Mouse (Mus musculus) ES-E14 (cell line): Measurements from ENCODE around the gene Cacna1d. TPM values are rescaled to one million over a fixed set of nuclear protein-coding genes. Genes with fewer than 3 reads are reported as not detected.

Experiments
- DNase-seq: peaks from one replicate; pipeline ENCODE4 v3.0.0-alpha.2; 2013; ENCODE audit warnings: low read depth, low spot score
- H3K27ac ChIP-seq: 2 replicates; pipeline ENCODE4 v1.5.1; 2012; ENCODE audit warnings: low read depth, mild to moderate bottlenecking, low read length, moderate library complexity, mixed read lengths; ENCODE audit not compliant: poor library complexity, insufficient read depth, severe bottlenecking
- H3K36me3 ChIP-seq: 2 replicates; pipeline ENCODE4 v1.6.1; 2012; ENCODE audit warnings: mild to moderate bottlenecking, low read length, moderate library complexity, mixed read lengths; ENCODE audit not compliant: control insufficient read depth, poor library complexity, insufficient read depth, severe bottlenecking
- H3K4me1 ChIP-seq, 2 experiments: fragments of 150-350 bp in 1 of 2; sonication (generic) in 1 of 2; 2 replicates each; pipeline ENCODE4 v1.6.1; 2012; ENCODE audit warnings: low read length in 2 of 2, mild to moderate bottlenecking in 1 of 2, mixed read lengths in 1 of 2; ENCODE audit not compliant: control insufficient read depth in 2 of 2, insufficient read depth in 2 of 2, poor library complexity in 1 of 2
- H3K4me3 ChIP-seq, 2 experiments: fragments of 150-350 bp in 1 of 2; sonication (generic) in 1 of 2; 2 replicates each; pipeline ENCODE4 v1.5.1; 2012; ENCODE audit warnings: low read length in 2 of 2, low read depth in 1 of 2, mild to moderate bottlenecking in 1 of 2, mixed read lengths in 1 of 2; ENCODE audit not compliant: insufficient read depth in 1 of 2, poor library complexity in 1 of 2, severe bottlenecking in 1 of 2
- H3K9ac ChIP-seq: 2 replicates; pipeline ENCODE4 v1.6.1; 2012; ENCODE audit warnings: low read depth, mild to moderate bottlenecking, low read length, mixed read lengths; ENCODE audit not compliant: poor library complexity, insufficient read depth, severe bottlenecking
- H3K9me3 ChIP-seq: fragments of 150-350 bp; sonication (generic); 2 replicates; pipeline ENCODE4 v1.6.1; 2012; ENCODE audit warnings: low read depth, mild to moderate bottlenecking, low read length; ENCODE audit not compliant: control insufficient read depth, insufficient read depth
- CHD2 ChIP-seq: IDR thresholded peaks from 2 replicates; pipeline ENCODE4 v1.6.1; 2014; ENCODE audit warnings: mild to moderate bottlenecking, low read depth, low read length, inconsistent platforms
- HCFC1 ChIP-seq: IDR thresholded peaks from 2 replicates; pipeline ENCODE4 v1.6.1; 2012; ENCODE audit warnings: low read length, inconsistent platforms, borderline replicate concordance; ENCODE audit not compliant: insufficient read depth
- MAFK ChIP-seq: IDR thresholded peaks from 2 replicates; pipeline ENCODE4 v1.6.1; 2014; ENCODE audit warnings: mild to moderate bottlenecking, low read depth, low read length, inconsistent platforms; ENCODE audit not compliant: insufficient read depth
- ZC3H11A ChIP-seq: IDR thresholded peaks from 2 replicates; pipeline ENCODE4 v1.6.1; 2012; ENCODE audit warnings: low read depth, mild to moderate bottlenecking, inconsistent platforms, low read length, borderline replicate concordance
- ZNF384 ChIP-seq: IDR thresholded peaks from 2 replicates; pipeline ENCODE4 v1.6.1; 2012; ENCODE audit warnings: low read depth, low read length, inconsistent platforms
- in situ Hi-C, 2 experiments: fragments of 600-800 bp; cut with MboI; formaldehyde crosslinking; loops; one replicate each; pipeline ENCODE4 v1.15.1; 2025; ENCODE audit warnings: low sequenced_read_pairs in 2 of 2, inconsistent platforms in 1 of 2; ENCODE audit not compliant: unreplicated experiment in 2 of 2
- total RNA-seq: library from RNA; depleted of rRNA; stranded (reverse); fragments of 300-350 nt; gene quantifications from 2 replicates; pipeline ENCODE4 v1.2.3, GENCODE M21; 2012

Cacna1d gene
- total RNA-seq, 1 experiment: 0.36 TPM

DNA sequence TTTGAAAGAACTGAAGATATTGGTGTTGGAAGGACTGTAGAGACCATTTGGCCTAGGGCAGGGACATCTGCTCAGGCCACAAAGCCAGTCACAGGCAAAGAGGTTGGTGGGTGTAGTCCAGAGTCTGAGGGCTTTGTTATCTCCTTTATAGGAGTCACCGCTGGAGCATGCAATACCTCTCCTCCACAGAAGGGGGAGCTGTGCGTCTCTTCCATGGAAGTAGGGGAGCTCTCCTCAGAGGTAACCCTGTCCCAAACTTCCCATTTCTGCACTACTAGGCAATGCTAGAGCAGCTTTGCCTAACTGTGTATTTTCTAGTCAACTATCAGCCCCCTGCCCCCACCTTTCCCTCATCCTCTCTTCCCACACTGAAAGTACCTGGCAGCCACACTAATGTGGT lies 382.2 kb downstream of the Cacna1d start:
- H3K4me3 ChIP-seq: no peak overlapping the region
- no peak overlapping the region for H3K9ac ChIP-seq
- peak; percentile 45 for DNase-seq
- H3K27ac ChIP-seq: no peak overlapping the region
- H3K9me3 ChIP-seq: no peaks in the 10 kb centered on the region
- in situ Hi-C loops: no loop called here
- no peaks in the 10 kb centered on the region for H3K36me3 ChIP-seq
- TF ChIP-seq ZC3H11A: peak; percentile 48; the same call in 1 of the 2 replicates
- no peak for TF ChIP-seq HCFC1
- H3K4me1 ChIP-seq: no peaks in the 10 kb centered on the region

GRCm38 (mm10) chr14:30106550-30106949 lies 384.7 kb downstream of the Cacna1d start:
- TF ChIP-seq HCFC1 (no peak), CHD2 (no peak), MAFK (no peak), ZC3H11A (no peak), ZNF384 (no peak)
- no peak for DNase-seq
- Histone ChIP-seq H3K27ac (no peak overlapping the region), H3K9ac (no peak overlapping the region), H3K4me1 (no peaks in the 10 kb centered on the region), H3K9me3 (no peaks in the 10 kb centered on the region), H3K4me3 (no peak overlapping the region), H3K36me3 (no peaks in the 10 kb centered on the region)
- in situ Hi-C loops: no loop called here

DNA sequence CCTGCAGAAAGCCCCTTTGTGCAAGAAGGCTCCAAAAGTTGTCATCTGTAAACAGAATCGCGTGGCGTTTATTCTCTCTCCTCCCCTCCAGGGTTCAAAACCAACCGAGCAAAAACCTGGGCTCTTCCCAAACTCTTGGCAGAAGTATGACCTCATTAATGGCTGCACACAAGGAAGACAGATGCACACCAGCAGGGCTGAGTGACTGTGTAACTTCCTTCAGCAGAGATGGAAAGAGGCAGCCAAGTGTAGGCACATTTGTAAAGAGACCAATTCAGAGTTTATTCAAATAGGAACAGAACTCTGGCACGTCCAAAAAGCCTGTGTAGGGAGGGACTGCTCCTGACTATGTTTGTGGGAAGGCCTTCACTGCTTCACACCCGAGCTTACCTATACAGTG lies 385.7 kb downstream of the Cacna1d start:
- Histone ChIP-seq H3K4me3 (no peak overlapping the region), H3K9ac (no peak overlapping the region), H3K4me1 (no peaks in the 10 kb centered on the region), H3K9me3 (no peaks in the 10 kb centered on the region), H3K27ac (no peak overlapping the region), H3K36me3 (no peaks in the 10 kb centered on the region)
- no peak for DNase-seq
- in situ Hi-C loops: no loop called here
- TF ChIP-seq ZC3H11A (no peak), ZNF384 (no peak), CHD2 (no peak), MAFK (no peak), HCFC1 (no peak)

- no peak for DNase-seq
- H3K27ac ChIP-seq: no peak overlapping the region
- no peak overlapping the region for H3K9ac ChIP-seq
- no peak for TF ChIP-seq MAFK
- TF ChIP-seq CHD2: no peak
- TF ChIP-seq HCFC1: no peak
- no peak for TF ChIP-seq ZNF384
- TF ChIP-seq ZC3H11A: no peak
- in situ Hi-C loops: no loop called here
- H3K4me1 ChIP-seq: no peaks in the 10 kb centered on the region
- no peaks in the 10 kb centered on the region for H3K36me3 ChIP-seq
- no peaks in the 10 kb centered on the region for H3K9me3 ChIP-seq
- H3K4me3 ChIP-seq: no peak overlapping the region
Measured at GRCm38 (mm10) chr14:30103946-30104536, 387.2 kb downstream of the Cacna1d start.

- Histone ChIP-seq H3K9ac (no peak overlapping the region), H3K9me3 (no peaks in the 10 kb centered on the region), H3K36me3 (no peaks in the 10 kb centered on the region), H3K4me1 (no peaks in the 10 kb centered on the region), H3K27ac (no peak overlapping the region), H3K4me3 (no peak overlapping the region)
- in situ Hi-C loops: no loop called here
- DNase-seq: no peak
- TF ChIP-seq CHD2 (no peak), ZC3H11A (no peak), ZNF384 (no peak), MAFK (no peak), HCFC1 (no peak)
Measured at GRCm38 (mm10) chr14:30097239-30097638, 394.0 kb downstream of the Cacna1d start.
